Mouse (Mus musculus) urinary bladder, postnatal 14 days (tissue): ENCODE results near the gene Rgl1.

Source experiments
- DNase-seq: peaks from one replicate; pipeline ENCODE4 v3.0.0; 2021; ENCODE audit warnings: low spot score

The Rgl1 gene

DNA sequence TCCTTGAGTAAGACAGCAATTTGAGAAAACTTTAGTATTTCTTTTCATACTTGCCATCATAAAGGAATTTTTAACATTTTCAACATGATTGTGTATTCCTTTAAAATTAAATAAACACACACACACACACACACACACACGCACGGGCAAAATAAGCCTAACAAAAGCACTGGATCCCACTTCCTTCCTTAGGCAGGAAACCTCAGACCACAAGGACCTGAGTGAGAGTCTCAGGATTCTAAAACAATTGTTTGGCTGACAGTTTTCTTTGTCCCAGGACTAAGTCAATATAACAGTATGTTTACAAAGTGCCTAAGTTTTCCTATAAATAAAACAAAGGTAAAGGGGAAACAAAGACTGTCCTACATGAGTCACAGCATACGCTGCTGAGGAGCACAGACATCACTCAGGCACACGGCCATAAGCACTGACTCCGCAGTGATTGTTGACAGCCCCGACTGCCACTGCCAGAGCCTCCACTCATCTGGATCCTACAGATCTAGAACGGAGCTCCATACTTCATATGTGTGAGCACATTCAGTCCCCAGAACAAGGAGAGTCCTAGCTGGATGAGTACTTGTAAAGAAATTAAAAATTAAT, 180.7 kb downstream of the Rgl1 start:
- no peak for DNase-seq

DNA sequence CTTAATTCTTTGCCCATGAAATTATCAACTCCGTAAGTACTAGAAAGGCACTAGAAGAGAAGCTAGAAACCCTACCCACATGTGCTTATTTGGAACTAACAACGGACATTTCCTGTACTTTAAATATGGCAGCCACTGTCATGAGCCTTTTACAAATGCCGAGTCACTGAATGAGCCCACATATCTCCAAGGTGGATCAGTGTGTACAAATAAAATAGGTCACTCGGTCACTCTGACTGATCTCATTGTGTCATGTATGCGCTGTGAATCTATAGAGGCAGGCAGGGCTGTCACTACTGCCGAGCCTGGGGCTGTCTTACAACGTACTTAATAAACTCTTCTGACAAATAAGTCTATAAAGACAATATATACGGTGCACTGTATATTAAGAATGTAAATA, 181.2 kb downstream of the Rgl1 start:
- DNase-seq = no peak

DNA sequence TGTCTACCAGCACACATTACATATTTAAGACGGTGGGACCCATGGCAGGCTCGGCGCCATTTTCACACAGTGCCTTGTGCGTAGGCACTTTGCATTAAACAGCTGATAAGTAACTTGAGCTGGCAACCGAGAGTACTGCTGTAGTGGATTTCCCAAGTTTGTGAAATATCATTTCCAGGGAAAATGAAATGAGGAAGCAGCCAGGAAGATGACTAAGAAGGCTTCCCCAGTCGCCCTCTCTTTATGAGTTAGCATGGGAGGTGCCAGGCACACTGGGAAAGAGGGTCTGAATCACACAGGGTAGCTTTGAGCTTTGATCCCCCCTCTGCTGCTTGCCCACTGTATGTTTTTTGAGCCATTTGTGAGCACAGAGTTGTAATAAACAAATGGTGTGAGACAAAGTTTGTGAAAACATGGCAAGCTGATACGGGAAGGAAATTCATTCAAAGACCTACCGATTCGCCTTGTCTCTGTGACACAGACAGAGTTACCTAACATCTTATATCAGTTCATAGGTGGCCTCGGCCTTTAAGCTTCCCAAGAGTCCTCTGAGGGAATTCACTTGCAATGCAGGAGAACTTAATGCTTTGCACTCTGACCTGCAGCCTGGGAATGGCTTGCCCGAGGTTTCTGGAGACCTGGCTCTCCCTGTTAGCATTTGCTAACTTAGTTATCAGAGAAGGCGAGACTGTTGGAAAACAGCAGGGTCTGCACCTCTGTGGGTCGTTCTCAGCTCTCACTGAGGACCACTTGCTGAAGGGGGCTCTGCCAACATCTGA, 184.8 kb downstream of the Rgl1 start:
- DNase-seq = no peak

DNA sequence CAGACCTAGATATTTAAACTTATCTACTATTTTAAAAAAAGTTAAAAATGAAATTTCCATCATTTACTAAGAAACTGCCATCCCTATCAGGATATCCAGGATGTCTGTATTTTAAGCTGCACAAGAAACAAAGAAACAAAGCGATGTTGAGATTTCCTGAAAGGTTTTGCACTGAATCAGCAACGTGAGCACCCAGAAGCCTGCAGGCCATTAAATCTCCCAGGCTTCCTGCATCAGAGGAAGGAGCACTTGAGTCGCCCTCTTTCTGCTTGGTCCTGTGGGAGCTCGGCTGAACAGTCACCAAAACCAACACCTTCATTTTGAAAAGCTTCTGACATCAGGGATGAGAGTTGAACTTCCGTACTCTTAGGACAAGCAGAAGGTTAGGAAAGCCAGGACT, 187.2 kb downstream of the Rgl1 start:
- DNase-seq = no peak

DNA sequence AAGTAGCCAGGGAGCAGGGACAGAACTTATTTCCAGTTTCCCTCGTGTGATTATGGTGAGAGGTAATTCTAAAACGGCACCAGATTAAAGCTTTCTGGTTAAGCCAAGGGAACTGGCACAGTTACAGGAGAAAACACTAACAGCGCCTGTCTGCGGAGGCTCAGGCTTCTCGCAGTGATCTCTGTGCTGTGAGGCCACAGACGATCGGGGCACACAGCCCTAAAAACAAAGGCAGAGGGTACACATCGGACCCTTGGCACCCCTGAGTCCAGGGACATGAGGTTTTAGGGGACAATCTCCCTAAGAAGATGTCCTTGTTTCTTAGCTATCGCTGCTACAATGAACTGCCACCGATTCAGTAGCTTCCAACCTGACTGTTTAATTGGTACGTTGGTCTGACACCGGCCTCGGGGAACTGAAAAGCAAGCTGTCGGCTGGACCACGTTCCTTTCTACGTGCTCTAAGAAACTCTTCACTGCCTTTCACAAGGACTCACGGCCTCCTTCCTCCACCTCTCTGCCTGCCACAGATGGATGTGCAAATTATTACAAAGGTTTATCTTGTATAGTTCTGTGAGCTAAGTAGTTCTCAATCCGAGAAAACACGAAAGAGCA, 187.9 kb downstream of the Rgl1 start:
- no peak for DNase-seq

DNA sequence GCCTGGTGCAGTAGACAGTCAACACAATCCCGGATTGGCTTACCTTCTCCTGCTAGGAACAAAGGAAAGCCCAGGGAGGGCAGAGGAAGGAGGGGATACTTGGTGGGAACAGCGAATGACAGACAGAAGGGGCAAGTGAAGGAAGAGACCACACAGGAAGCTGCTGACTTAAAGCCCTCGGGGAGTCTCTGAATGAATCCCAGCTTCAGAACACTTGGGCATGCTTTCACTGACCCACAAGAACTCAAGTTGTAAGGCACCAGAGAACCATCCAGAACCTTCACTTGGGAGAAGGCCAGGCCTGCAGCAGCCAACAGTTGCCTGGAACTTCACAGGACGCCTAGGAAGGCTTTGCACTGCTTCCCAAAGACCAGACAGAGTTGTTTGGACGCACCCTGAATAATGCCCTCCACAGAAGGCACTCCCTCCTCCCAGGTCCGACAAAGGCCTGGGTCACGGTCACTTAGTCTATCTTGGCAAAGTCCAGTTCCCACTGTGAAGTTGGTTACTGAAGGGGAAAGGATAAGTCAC, 189.5 kb downstream of the Rgl1 start:
- DNase-seq = no peak

DNA sequence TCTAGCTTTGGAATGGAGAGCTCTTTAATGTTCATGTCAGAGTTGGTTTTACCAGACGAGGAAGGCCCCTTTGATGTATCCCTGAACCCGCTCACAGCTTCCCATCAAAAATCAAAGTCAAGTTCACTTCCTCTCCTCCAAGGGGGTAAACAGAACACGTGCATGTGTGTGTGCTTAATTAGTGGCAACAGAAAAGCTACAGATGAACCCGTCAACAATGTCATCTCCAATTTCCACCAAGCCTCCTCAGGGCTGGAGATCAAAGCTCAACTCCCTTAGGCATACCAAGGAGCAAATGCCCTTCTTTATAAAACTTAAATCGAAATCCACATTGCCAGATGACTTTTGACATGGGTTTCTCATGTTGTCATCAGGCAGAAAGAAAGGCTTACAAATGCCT, 191.1 kb downstream of the Rgl1 start:
- DNase-seq = no peak

DNA sequence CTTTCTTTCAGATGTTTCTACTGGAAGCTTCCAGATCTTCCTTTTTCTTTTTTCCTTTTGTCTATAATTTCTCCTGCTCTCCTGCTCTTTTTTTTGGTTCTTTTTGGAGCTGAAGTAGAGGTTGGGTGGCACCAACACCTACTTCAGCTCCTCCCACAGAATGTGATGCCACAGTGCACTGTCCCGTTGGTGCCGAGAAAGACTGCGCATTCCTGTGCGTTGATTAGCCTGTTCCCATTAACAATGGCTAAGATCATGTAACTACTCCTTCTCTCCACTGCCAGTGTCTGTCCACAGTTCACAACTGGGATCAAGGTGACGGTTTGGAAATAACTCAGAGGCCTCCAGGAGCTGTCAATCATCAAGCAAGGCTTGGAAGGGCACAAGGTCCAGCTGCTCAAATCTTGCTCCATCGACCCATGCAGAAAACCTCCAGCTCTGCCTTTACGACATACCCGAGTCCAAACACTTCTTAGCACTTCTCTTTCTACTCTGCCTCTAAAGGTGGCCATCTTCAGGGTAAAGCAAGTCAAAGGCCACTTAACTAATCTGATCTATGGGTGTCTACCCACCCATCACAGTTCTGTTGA, 192.6 kb downstream of the Rgl1 start:
- DNase-seq = no peak

DNA sequence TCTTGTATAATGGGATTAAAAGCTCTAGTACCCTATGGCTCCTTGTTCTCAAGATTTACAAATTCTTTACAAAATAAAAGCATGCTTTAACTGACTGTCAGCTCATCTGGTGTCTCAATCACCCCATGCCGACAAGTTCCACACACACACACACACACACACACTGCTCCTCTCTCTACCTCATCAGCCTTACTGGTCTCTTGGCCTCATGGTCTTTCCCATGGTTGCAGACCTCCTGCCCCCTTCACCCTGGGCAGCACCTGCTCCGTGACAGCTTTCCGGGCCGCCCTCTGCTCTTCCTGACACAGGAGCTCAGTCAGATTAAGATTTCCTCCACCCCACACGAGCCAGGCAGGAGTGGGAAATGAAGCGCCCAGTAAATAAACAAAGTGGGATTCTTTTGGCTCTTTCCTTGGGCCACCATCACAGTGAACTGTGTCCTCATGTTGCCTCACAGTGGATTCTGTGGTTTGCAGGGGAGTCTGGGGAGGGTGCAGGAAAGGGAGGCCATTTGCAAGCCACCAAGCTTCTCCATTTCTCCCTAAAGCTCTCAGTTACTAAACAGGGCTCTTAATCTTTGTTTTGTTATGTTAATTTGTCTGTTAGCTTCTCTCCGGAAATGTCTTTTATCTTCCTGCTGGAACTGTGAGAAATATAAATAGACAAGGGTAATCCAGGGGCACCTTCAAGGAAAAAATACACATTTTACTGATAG, 193.2 kb downstream of the Rgl1 start:
- no peak for DNase-seq

DNA sequence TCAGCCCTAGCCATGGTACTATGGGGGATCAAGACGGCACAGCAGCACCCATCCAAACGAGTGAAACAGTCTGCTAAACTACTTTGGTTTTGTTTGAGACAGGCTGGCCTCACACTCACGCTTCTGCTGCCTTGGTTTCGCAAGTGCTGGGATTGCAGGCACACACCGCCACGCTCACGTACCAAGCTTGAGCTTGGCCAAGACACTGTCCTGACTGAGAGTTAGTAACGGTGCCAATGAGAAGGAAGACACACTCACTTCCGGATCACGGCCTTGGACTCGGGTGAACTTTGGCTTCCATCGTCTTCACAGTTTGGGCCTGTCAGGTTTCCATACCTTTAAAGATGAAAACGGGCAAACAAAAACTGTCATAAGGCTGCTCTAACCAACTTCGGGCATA, 194.8 kb downstream of the Rgl1 start:
- DNase-seq = no peak

DNA sequence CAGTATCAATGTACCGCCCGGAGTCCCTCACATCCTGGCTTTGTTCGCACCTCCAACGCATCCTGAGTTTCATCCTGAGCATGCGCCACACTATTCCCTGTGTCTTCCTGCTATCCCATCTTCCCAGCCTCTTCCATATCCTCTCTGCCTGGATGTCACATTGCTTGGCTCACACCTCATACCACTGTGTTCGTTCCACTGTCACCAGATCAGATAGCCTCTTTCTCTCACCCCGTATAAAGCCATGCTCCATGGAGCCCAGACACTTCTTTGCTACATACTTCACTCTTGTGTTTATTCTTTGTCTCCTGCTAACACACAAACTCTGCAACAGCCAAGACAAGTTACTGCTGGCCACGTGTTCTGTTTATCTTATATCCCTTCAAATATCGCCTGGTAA, 195.5 kb downstream of the Rgl1 start:
- no peak for DNase-seq

DNA sequence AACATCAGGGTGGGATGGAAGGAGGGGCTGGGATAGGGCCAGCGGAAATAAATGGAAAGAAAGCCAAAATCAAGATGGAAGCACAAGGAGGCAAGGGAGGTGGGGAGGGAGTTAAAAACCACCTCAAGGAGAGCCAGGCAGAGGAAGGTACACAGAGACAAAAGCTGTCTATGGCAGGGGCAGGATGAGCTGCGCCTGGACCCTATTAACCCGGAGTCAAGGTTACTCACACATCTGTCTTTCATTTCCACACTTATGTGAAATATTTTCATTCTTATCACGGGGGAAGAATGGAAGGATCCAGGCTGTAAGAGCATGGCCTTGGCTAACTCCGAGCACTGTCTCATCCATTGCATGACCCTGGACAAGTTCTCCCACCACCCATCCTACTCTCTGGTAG, 202.9 kb downstream of the Rgl1 start:
- DNase-seq = no peak

DNA sequence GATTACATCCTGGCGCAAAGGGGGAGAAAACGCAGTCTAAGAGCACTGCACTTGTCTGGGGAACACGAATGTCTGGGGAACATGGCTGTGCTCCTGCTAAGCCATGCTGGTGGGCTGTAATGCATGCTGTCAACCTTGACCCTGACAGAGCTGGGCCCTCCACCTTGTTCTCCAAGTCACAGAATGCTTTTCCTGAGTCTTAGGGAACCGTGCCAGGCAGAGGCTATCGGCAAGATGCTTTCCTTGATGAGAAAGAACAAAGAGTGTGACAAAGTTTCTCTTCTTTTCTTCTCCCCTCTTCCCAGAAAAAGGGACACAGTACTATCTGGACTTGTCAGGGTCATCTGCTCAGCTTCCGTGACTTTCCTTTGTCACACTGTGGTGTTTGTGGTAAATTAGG, 203.3 kb downstream of the Rgl1 start:
- no peak for DNase-seq

DNA sequence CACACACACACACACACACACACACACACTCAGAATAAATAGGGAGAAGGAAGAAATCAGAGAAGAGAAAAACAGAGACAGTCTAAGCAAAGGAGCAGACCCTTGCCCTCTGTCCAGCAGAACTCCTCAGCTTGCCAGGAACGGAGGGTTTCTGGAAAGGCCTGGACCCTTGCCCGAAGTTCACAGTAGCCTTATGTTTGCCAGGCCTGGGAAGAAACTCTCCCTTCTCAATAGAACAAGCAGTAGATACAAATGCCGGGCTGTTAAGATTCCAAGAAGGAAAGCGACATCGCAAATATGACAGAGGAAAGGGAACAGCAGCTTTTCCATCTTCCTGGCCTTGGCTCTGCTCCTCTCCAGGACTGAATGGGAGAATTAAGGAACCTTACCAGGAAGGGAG, 205.7 kb downstream of the Rgl1 start:
- no peak for DNase-seq

DNA sequence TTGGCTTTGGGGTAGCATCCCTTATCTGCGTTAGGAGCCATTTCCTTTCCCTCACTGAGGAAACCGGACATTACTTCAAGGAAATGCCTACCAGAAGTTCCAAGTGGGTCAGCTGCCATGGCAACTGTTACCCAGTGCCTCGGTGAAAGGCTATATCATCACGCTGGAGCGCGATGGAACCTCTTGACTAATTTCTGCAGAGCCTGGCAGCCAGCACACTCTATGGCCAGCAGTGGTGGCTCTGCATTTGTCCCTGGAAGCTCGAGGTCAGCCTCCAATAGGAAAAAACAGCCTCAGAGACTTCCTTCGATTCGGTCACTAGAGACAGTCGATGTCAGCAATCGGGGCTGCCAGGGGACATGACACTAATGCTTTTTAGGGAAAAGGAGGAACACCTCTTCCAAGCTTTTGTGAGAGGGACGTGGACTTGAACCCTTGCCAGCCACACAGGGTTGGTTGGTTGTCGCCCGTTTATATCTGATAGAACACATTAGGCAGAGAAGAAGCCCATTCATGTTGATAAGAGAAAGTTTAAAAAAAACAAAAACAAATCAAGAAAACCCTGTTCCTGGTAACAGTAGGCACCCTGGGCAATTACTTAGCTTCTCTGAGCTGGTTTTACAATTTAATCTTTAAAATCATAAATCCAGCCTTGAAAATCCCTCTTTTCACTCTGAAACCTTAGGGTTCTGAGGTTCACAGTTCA, 209.4 kb downstream of the Rgl1 start:
- DNase-seq = peak; percentile 20

DNA sequence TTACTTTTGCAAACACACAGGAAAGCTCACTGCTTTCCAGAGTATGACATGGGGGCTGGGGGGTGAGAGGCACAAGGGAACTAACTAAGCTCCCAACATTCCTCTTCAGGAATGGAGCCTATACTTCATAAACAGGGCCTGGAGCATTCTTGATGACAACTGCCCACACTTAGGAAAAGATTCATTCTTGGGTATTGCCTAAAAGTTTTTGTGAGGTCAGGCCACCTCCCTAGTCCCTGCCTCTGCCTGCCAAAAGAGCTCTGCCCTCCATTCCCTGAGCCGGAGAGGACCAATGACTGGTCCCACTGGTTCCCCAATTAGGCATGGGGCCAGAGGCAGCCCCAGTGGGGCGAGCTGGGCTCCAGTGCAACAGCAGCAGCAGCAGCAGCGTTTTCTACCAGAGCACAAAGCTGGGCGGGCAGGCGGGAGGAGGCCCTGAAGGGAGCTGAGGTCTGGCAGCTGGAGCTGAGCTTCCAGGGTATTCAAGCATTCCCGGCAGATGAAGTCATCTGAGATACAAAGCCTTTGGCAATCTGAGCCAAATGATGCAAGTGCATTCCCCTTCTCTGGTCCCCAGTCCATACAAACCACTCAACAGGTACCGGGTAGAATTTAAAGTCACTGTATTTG, 210.1 kb downstream of the Rgl1 start:
- peak; percentile 63 for DNase-seq

DNA sequence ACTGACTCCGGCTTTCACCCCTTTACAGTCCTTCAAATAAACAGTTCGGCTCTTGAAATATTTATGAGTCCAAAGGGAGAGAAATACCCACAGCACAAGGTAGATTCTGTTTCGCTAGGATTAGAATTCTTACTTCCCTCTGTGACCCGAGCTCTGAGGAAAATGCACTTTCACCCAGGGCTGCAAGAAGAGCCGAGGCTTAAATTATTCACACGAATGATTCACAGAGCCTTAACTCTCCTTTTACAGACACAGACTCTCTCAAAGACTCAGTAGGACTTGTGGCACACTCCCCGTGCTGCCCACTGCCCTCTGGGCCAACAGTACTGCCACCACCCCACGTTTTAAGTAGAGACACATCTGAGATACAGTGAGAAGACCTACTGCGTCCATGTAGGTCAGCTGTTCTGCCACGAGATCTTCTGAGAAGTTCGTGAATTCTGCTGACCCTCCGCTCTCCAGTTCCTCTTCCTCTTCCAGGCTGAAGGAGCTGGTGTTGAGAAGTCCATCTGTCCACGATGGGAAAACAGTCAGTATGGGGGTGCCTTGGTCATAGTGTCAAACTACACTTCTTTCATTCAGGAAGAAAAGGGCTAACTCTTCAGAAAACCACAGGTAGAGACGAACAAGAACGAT, 212.1 kb downstream of the Rgl1 start:
- no peak for DNase-seq

DNA sequence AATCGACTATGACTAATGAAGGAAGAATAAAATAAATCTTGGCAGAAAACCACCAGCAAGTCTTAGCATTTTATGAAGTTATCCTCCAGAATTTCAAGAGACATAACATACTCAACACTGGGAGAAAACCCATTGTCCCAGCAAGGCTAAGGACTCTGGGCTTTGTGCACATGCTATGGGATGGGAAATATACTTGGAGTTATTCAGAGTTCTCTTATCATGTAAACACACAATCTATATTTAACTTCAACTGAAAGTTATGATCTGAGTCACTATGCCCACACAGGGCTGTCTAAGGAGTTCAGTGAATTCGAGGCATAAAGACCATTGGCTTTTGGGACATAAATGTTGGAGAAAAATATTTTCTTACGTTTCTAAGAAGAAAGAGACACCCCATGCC, 215.2 kb downstream of the Rgl1 start:
- no peak for DNase-seq

DNA sequence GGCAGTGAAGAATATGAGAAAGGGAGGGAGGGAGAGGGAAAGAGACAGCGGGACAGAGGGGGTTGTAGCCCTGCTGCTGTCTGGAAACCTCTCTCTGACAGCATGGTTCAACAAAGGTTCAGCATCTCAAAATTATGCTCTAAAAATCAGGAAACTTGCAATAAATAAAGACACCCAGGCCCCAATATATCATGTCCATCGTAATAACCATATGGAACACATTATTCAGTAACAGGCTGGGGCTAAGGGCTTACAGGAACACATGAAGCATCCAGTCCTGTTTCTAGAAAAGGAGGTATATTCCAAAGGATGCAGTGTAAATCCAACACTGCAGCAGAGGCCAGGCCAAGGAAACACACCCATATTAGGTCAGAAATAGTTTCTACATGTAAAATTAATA, 215.6 kb downstream of the Rgl1 start:
- no peak for DNase-seq

DNA sequence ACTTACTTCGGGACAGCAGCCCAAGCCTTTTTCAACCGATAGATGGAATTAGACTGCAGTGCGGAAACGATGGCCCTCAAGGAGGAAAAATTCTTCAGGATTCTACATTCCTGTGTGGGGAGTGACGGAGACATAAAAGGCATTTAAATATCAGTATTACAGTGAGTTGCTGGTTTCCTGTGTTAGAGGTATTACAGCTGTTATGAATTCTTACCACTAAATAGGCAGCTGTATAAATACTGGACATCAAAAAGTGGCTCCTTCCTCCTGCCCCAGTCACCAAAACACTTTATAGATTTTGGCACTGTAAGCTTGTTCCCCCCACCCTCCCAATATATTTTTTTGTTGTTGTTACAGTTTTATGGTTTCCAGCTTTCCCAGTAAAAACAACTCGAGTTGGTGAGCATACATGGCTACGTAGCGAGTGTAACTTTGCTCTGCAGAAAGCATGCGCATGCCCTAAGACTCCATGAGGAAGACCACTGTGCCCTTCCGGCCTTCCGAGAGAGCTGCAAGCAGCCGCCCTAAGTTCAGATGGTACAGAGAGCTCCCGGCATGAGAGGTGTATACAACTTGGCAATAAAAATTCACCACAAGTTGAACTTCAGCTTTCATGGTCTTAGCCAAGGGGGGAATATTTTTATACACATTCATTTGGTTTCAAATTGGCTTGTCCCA, 217.0 kb downstream of the Rgl1 start:
- DNase-seq = no peak
